Mouse (Mus musculus): ENCODE measurements at regions not wholly inside any gene's neighbourhood (a gene's known extent, or its start where the extent isn't known, plus 50 kb on each side); places are given as distances from the start of the nearest gene placed in this dataset.

- no peak overlapping the region for H3K4me3 ChIP-seq (ENCODE audit: insufficient read depth, low read depth, low read length)
- no peak for TF ChIP-seq POLR2A (IDR thresholded peaks at IDR 0.05; ENCODE audit: insufficient read depth, low read depth, low read length)
- TF ChIP-seq CTCF (IDR thresholded peaks at IDR 0.05; ENCODE audit: insufficient read depth, low read depth, low read length), result no peak
- no peak overlapping the region for H3K27ac ChIP-seq (ENCODE audit: insufficient read depth, low read depth, low read length)
- WGBS, result 96% methylated on average over 5 of the region's 5 CpGs
- no peaks in the 10 kb centered on the region for H3K4me1 ChIP-seq (ENCODE audit: control insufficient read depth, insufficient read depth, low read length)
These were observed 56.5 kb upstream of the Tarsl2 start for GRCm38 (mm10) chr7:65588197-65588596.

DNA sequence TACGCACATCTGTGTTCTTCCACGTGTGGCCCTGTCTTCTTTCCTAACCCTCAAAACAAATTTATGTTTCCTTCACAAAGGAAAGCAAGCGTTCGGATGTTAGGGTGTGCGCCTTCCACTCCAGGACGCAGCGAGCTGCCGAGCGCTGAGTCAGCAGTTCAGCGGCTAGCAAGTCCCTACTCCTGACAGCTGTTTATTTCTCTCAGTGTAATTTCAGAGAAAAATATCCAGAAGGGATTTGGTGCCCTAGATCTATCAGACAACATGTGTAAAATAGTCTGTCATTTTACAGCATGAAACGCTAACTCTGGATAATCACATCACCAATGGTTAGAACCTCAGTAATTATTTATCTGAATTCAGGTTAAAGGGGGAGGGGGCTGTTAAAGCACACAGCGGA, 58.3 kb upstream of the Tarsl2 start:
- 80% methylated on average over 12 of the region's 12 CpGs for WGBS
- H3K4me1 ChIP-seq (ENCODE audit: control insufficient read depth, insufficient read depth, low read length), result peaks cover 2% of the 10 kb centered on the region; the same call in 1 of the 2 replicates
- H3K27ac ChIP-seq (ENCODE audit: insufficient read depth, low read depth, low read length), result no peak overlapping the region
- TF ChIP-seq CTCF (IDR thresholded peaks at IDR 0.05; ENCODE audit: insufficient read depth, low read depth, low read length), result no peak
- no peak for TF ChIP-seq POLR2A (IDR thresholded peaks at IDR 0.05; ENCODE audit: insufficient read depth, low read depth, low read length)
- no peak overlapping the region for H3K4me3 ChIP-seq (ENCODE audit: insufficient read depth, low read depth, low read length)

DNA sequence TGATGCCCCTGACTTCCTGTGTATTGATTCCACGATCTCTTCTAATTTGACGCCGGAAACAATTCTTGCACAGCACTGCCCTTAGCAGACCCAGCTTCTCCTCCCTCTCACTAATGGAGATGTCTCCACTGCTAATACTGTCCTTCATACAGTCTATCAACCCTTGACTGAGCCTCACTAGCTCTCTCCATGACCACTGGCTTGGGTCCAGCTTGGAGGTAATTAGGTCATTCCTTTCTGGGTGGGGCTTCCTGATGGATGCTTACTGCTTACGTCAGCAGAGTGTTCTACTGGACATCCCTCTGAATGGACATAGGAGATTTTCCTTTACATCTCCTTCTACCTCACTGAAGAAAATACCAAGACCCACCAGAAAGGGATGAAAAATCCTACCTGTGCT, 57.7 kb upstream of the Tjp1 start:
- TF ChIP-seq POLR2A (IDR thresholded peaks at IDR 0.05; ENCODE audit: insufficient read depth, low read depth, low read length) (no peak), CTCF (IDR thresholded peaks at IDR 0.05; ENCODE audit: insufficient read depth, low read depth, low read length) (no peak)
- Histone ChIP-seq H3K4me1 (ENCODE audit: control insufficient read depth, insufficient read depth, low read length) (peaks cover 2% of the 10 kb centered on the region; the same call in 1 of the 2 replicates), H3K4me3 (ENCODE audit: insufficient read depth, low read depth, low read length) (no peak overlapping the region), H3K27ac (ENCODE audit: insufficient read depth, low read depth, low read length) (no peak overlapping the region)
- WGBS, result 88% methylated on average over 4 of the region's 4 CpGs

- Histone ChIP-seq H3K4me1 (ENCODE audit: control insufficient read depth, insufficient read depth, low read length) (peaks cover 9% of the 10 kb centered on the region), H3K27ac (ENCODE audit: insufficient read depth, low read depth, low read length) (0 out of 2 replicates have a peak overlapping the region, but pooled peaks have one; percentile 4), H3K4me3 (ENCODE audit: insufficient read depth, low read depth, low read length) (no peak overlapping the region)
- TF ChIP-seq POLR2A (IDR thresholded peaks at IDR 0.05; ENCODE audit: insufficient read depth, low read depth, low read length) (no peak), CTCF (IDR thresholded peaks at IDR 0.05; ENCODE audit: insufficient read depth, low read depth, low read length) (no peak)
- 71% methylated on average over 10 of the region's 10 CpGs for WGBS
These were observed 53.5 kb upstream of the Tjp1 start for GRCm38 (mm10) chr7:65580938-65581534.
